Mouse (Mus musculus): ENCODE results near the gene Dync1i2. TPM values are rescaled to one million over a fixed set of nuclear protein-coding genes. Genes with fewer than 3 reads are reported as not detected.
A peak's percentile ranks its signal among the peaks of the same experiment; 100 is the strongest.

The Dync1i2 gene
- 100 to 1,000 TPM; 263 to 268 TPM for total RNA-seq (2021)

- intact Hi-C loops (cut with DNase I) = no loop called here
- peak; percentile 94 for DNase-seq
Measured at GRCm38 (mm10) chr2:71211591-71212359, at the start of gene Dync1i2. TSS of gene Dync1i2 (plus strand) at chr2:71211706.

GRCm38 (mm10) chr2:71162831-71163621, 48.5 kb upstream of the Dync1i2 start:
- intact Hi-C loops (cut with DNase I) = no loop called here

GRCm38 (mm10) chr2:71167211-71167610, 44.3 kb upstream of the Dync1i2 start:
- DNase-seq = no peak
- intact Hi-C loops (cut with DNase I) = no loop called here

More at GRCm38 (mm10) chr2:71162831-71163621, 48.5 kb upstream of the Dync1i2 start:
- DNase-seq = no peak

GRCm38 (mm10) chr2:71168461-71169021, 43.0 kb upstream of the Dync1i2 start:
- intact Hi-C loops (cut with DNase I) = no loop called here
- DNase-seq = peak; percentile 36

GRCm38 (mm10) chr2:71173031-71173430, 38.5 kb upstream of the Dync1i2 start:
- intact Hi-C loops (cut with DNase I) = no loop called here

DNA sequence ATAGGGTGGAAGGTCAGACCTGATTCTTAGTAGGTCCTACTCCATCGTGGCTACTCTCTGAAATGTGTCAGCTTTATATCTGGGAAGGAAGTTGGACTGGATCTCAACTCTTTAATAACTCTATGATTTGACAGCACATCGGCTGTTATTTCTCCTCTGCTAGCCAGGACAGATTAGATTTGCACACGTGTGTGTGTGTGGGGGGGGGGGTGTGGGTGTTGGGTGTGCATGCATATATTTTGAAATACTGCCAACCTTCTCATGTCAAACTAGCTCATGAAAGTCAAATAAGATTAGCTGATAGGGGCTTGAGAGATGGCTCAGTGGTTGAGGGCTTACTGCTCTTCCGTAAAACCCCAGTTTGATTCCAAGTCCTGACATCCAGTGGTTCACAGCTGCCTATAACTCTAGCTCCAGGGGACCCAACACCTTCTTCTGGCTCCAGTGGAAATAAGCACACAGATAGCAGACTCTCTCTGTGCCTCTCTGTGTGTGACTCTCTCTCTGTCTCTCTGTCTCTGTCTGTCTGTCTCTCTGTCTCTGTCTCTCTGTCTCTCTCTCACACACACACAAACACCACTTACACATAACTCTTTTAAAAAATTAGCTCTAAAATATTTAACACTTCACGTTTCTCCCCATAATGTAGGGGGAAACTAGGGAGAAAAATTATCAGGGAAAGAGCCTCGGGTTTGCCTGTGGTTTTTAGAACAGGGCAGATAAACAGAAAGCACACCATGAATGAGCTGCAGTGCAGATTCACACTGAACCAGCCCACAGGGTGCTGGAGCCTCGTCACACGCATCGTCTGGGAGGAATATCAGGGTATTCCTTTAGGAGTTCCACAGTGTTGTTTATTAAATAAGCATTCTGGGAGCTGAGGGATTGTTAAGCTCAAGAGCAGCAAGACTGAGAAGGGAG, 34.9 kb upstream of the Dync1i2 start:
- intact Hi-C loops (cut with DNase I) = no loop called here

More at GRCm38 (mm10) chr2:71173031-71173430, 38.5 kb upstream of the Dync1i2 start:
- no peak for DNase-seq

DNA sequence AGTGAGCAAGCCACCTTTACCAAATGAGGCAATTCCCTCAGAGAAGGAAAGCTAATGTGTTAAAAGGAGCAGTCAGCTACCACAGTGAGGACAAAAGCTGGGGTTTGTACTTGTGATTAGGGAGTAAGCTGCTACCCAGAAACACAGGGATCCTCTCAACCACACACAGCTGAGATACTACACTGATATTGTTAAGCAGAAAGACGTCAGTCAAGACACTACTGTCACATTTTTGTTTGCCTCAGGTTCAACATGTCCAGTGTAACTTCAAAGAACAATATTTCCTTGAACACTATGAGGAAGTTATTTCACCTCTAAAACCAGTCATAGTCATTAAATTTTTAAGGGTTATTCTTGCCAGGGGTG, 34.3 kb upstream of the Dync1i2 start:
- DNase-seq = no peak
- intact Hi-C loops (cut with DNase I) = no loop called here

More for the DNA sequence above, 34.9 kb upstream of the Dync1i2 start:
- no peak for DNase-seq

- no peak for DNase-seq
- intact Hi-C loops (cut with DNase I) = no loop called here
Measured at GRCm38 (mm10) chr2:71177760-71178159, 33.7 kb upstream of the Dync1i2 start.

- intact Hi-C loops (cut with DNase I) = no loop called here
- no peak for DNase-seq
Measured at GRCm38 (mm10) chr2:71179716-71180115, 31.8 kb upstream of the Dync1i2 start.

GRCm38 (mm10) chr2:71180566-71181217, 30.8 kb upstream of the Dync1i2 start:
- intact Hi-C loops (cut with DNase I) = no loop called here
- no peak for DNase-seq

DNA sequence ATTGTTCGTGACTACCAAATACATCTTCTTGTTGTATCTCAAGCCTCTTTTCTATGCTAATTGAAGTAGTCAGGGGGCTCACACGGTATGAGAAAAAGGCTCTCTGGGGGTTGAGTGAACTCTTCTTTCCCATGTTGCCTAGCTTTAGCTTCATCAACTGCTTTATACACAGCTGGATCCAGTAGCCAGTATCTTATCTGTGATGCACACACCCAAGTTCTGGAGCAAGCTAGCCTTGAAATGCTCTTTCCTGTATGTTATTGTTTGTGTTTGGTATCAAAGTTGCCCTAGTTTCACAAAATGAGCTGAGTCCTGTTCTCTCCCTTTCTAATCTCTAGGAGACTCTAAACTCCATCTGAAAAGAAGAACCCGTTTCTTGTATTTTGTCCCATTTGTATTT, 23.6 kb upstream of the Dync1i2 start:
- intact Hi-C loops (cut with DNase I) = no loop called here
- DNase-seq = no peak

- DNase-seq = no peak
- intact Hi-C loops (cut with DNase I) = no loop called here
Measured at GRCm38 (mm10) chr2:71188861-71189260, 22.6 kb upstream of the Dync1i2 start.

DNA sequence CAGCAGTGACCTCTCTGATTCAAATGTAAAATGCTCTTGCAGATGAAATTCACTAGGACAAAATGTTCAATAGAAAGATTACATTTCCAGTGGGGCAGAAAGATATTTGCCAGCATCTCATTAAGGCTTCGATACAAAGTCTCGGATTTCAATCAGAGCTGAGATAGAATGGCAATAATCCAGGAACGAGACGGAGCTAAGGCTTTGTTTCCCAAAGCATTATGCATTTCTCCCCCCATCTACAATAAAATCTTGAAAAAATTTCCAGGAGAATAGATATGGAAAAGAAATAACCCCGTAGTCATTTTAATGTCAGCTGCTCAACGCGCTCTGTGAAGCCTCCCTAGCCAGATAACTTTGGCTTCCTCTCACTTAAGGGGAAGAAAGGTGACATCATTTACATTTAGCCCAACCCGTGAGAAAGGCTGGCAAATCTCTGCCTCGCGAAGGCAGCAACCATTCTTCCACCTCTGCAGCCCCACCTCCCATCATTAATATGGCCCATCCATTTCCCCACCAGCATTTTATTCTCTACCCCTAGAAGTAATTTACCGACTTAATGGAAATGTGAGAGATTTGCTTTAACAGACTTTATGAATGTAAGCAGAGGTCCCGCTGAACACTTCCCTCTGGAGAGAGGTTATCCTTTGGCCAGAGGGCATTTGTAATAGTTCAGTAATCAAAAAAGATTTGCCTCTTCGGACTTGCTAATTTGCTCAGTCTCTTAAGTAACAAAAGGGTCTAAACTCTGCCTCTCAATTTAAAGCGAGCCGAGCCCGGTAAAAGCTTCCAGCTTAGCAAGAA, 19.9 kb upstream of the Dync1i2 start:
- intact Hi-C loops (cut with DNase I) = no loop called here
- no peak for DNase-seq

DNA sequence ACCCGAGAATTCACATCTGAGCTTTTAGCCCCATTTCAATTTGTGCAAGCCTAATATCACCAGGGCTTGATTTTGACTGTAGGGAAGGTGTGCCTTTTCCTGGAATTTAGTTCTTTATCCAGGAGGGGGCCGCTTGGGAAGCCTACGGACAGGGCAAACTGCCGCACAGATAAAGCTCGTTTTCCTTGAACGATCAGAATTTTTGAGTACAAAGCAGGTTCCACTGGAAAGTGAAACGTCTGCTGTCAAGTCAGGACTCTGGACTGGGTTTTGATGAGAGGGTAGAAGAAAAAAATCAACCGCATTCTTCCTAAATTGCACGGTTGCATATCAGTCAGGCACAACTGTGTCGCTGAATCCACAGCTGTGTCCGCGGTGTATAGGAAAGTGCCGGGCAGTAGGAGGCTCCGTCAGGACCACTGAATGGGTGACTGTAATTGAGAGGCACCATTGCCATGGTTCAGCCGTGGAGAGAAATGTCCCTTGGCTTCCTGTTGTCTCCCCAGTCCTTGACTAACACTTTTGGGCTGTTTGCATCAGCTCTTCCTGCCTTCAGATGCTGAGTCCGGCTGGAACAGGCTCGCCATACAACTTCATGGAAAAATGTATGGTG, 19.2 kb upstream of the Dync1i2 start:
- DNase-seq = no peak
- intact Hi-C loops (cut with DNase I) = no loop called here

DNA sequence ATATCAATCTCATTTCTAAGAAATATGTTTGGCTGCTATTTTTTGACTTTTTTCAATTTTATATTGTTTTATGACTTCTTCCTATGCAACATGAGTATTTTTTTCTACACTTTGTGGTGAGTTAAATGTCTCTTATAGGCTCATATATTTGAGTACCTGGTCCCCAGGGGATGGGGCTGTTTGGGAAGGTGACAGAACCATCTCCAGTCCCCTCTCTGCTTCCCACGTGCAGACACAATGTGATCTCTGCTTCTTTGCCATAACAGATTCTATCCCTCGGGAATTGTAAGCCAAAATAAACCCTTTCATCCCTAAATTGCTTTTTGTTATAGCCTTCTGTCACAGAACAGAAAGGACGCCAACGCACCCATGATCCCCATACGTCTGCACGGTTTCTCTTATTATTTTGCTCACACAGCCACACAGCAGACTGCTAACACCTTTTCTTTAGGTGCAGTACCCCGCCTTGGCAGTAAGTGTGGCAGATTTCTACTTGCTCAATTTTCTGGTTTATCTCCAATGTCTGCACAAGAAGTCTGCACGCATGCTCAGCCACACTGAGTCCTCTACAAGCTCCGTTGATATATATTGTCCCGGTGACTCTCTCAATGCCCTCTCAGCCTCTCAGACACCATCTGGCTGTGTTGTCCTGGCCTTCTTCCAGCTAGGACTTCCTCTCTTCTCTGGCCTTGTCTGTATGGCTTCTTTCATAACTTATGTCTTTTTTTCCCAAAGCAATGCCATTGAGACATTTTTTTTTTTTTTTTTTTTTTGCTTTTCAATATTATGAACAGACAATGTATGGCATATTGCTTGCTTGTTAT, 17.2 kb upstream of the Dync1i2 start:
- peak; percentile 56 for DNase-seq
- intact Hi-C loops (cut with DNase I) = no loop called here

DNA sequence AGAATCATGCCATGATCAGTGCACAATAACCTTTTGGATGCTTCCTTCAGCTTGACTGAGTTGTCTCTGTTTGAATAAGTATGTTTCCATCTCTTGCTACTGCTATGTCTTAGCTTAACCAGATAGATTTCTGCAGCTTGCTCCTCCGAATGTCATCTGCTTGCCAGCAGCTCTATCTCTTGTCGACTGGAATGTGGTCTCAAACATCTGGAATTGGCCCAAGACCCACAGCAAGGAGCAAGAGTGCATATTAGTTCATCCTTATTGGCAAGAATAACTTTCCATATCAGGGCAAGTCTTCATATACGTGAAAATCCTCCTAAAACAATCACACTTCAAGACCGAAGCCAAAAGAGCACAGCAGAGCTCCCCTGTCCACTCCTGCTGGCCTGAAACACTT, 14.6 kb upstream of the Dync1i2 start:
- intact Hi-C loops (cut with DNase I) = no loop called here
- no peak for DNase-seq

DNA sequence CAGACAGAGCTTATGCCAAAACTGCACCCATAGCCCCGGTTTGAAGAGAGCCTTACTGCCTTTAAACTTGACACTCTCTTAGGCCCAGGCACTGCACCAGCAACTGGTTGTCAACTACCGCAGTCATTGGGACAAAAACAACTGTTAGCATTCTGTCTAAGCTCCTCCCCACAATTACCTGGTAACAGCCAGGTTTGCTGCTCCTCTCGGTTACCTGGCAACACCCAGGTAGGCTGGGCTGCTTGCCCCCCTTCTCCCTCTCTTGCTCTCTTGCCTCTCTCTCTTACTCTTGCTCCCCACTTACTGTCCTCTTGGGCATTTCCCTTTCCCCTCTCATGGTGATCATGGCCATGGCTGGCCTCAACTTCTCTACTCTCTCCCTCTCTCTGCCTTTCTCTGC, 12.6 kb upstream of the Dync1i2 start:
- no peak for DNase-seq
- intact Hi-C loops (cut with DNase I) = no loop called here

DNA sequence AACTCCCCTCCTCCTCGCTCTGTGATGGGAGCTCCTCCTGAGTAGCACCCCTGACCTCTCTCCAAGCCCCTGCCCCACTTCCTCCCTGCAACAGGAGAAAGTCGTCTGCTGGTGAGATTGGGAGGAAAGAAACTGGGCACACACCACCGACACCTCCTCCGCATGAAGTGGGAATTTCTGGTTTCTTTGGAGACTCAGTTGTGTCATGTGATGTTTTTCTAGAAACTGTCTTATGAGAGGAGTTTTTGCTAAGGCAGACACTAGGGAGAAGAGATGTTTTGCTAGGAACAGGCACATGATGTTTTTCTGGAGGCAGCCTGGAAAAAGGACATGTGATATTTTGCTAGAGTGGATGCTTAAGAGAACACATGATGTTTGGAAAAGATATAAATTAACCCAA, 11.0 kb upstream of the Dync1i2 start:
- DNase-seq = no peak
- intact Hi-C loops (cut with DNase I) = no loop called here

Data from left cerebral cortex, postnatal 4 days (tissue).